Mouse (Mus musculus) v-Abl transformed pro-B cells (cell line): Measurements from ENCODE around the gene Tpst2.

Experiments used
- in situ Hi-C, 2 experiments: fragments of 400-800 bp; cut with MboI; formaldehyde crosslinking; loops; one replicate each; pipeline ENCODE4 v1.15.1; 2025; ENCODE audit not compliant: unreplicated experiment in 2 of 2

Tpst2 gene

DNA sequence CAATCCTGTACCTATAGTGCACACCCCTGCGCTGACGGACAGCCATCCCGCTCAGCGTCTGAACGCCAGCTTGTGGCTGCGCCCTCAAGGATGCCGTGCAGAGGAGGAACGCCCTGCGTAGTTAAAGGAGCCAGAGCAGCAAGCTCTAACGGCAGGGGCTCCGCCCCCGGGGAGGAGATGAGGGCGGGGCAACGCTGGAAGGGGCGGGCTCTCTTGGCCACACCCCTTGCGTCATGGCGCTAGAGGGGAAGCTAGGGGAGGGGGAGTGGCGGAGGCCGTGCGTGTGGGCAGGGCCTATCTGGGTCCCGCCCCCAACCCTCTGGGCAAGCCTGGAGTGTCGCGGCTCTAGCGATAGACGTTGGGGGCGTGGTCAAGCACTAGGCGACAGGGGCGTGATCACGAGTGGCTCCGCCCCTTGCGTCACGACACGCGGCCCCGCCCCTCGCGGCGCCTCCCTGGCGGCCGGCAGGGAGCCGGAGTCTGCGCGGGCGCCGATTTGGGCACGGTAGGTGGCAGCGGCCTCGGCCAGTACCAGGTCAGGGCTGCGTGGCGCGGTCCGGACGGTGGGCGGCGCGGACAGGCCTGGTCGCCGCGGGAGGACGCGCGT lies at the start of gene Tpst2:
TSS of gene Tpst2 (plus strand) at position 425 of the 607 bp plus-strand sequence.
- in situ Hi-C loops, result loop anchor here in 1 of 2 experiments (10.0 to 25.0 kb wide), 3 partner anchors 48 to 1511 kb away; partner anchors contain the start of gene Tfip11

DNA sequence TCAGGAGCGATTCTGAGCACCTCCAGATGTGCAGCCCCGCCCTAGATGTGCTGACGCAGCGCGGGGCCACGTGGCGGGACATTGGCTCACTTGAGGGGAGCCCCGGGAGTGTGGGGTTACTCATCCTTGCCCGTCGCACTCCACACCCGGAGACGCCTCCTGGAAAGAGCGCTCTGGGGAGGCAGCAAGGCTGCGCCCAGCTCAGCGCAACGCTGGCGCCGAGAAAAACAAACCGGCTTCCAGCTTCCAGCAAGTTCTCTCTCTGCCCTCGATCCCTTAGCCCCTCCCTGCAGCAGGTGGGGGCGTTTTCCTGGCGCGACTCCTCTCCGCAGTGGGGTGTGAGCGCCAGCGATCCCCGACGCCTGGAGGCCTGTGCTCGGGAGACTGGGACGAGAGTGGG lies 49.1 kb upstream of the Tpst2 start:
- in situ Hi-C loops, result no loop called here

GRCm38 (mm10) chr5:112227898-112228239 lies 48.6 kb upstream of the Tpst2 start:
- in situ Hi-C loops, result no loop called here

DNA sequence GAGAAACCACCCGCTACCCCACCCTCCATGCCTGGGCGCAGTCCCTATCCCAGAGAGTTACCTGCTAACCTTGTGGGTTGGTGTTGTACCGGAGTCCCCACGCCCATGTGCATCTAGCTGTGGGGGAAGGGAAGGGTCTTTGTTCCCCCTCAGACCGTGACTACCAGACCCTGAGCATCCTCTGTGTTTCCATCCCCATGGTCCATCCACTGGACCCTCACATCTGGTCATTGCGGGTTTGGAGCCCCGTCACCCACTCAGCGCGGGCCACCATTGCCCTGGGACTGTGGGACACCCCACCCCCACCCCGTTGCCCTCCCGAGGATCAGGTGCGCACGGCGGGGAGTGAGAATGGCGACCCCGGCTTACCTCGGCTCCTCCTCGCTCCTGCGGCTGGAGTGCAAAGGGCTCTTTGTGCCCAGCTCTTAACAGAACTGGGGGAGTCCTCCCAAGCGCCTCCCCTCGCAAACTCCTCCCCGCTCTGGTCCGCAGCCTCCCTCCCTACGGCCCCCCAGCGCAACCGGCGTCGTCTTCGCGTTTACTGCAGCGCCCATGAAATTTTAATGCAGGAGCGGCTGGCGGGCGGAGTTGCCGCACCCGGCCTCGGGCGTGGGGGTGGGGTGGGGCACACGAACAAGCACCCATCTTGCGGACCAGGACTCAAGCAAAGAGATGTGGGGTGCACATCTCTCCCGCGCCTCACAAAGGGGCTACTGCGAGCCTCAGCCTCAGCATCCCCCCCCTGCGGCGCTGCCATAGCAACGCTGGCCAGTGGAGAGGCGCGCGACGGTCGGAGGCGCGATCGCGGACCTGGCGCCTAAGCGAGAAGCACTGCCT lies 48.0 kb upstream of the Tpst2 start:
- in situ Hi-C loops, result no loop called here

- in situ Hi-C loops, result no loop called here
Observed at GRCm38 (mm10) chr5:112235806-112236205, 40.7 kb upstream of the Tpst2 start.

DNA sequence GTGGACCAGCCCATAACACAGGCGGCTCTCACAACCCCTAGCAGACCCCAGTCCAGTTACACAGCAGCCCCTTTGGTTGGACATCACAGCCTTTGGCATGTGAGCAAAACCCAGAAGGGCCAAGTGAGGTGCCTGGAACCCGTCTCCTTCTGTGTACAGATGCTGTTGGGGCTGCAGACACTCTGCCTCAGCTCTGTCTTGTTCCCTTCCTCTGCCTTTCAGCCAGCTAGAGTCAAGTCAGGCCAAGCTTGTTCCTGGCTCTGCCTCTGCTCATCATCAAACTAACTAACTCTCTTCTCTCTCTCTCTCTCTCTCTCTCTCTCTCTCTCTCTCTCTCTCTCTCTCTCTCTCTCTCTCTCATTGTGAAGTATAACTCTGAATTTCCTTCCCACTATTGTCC lies 39.9 kb upstream of the Tpst2 start:
- in situ Hi-C loops, result no loop called here

DNA sequence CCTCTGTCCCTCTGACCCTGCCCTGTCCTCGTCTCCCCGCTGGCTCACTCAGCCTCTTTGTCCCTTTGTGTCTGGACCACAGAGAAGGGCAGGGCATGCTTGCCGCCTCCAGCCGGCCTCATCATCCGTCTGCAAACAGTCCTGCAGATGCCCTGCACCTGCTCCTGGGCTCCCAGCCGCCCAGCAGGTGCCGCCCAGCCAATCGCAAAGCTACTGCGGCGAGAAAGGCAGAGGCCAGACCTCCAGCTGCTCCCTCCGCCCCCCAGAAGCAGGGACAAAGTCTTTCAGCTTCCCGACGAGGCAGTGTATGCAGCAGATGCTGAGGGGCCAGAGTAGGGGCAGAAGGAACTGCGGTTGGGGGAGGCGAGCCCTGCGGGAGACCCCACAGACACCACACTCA lies 39.1 kb upstream of the Tpst2 start:
- in situ Hi-C loops, result no loop called here

GRCm38 (mm10) chr5:112237866-112238570 lies 38.5 kb upstream of the Tpst2 start:
- in situ Hi-C loops, result no loop called here

GRCm38 (mm10) chr5:112238781-112239482 lies 37.6 kb upstream of the Tpst2 start:
- in situ Hi-C loops, result no loop called here

- in situ Hi-C loops, result loop anchor here (5.0 to 10.0 kb wide), 5 partner anchors 47 to 187 kb away; no protein-coding TSS in a partner anchor
Observed at GRCm38 (mm10) chr5:112240761-112241160, 35.7 kb upstream of the Tpst2 start.

- in situ Hi-C loops, result loop anchor here (5.0 to 10.0 kb wide), 5 partner anchors 45 to 185 kb away; no protein-coding TSS in a partner anchor
Observed at GRCm38 (mm10) chr5:112241849-112242248, 34.6 kb upstream of the Tpst2 start.

DNA sequence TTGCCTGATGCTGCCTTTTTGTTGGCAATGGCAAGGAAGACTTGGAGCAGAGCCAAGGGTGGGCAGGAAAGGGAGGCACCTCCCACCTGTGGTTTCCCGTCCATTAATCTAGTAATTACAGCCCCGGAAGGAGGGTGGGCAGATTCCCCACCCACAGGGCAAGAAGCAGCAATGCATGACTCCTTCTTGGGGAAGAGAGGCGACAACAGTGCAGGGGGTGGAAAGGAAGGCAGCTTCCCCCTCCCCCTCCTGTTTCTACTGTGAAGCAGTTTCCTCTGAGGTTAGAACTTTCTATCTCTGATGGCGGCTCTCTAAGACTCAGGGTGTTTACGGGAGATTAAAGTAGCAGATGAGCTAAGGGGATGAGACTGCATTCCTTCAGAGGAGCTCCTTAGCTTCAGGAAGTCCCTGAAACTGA lies 34.1 kb upstream of the Tpst2 start:
- in situ Hi-C loops, result loop anchor here (5.0 to 10.0 kb wide), 5 partner anchors 45 to 185 kb away; no protein-coding TSS in a partner anchor

DNA sequence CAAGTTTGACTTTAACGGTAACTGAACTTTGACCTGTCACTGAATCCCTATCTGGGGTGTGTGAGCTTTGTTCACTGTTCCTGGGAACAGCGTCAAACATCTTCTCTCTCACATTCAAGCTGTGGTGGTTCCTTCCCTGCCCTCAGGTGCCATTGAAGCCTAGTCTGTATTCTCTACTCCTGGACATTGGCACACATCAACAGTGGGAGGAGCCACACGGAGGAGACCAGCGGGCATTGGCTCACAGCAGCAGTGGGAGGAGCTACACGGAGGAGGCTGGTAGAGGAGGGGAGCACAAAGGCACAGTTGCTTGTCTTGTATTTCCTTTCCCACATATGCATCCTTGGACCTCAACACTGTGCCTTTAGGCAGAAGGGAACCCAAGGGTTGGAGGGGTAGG lies 33.5 kb upstream of the Tpst2 start:
- in situ Hi-C loops, result loop anchor here (5.0 to 10.0 kb wide), 5 partner anchors 44 to 184 kb away; no protein-coding TSS in a partner anchor

- in situ Hi-C loops, result loop anchor here (5.0 to 10.0 kb wide), 5 partner anchors 44 to 184 kb away; no protein-coding TSS in a partner anchor
Observed at GRCm38 (mm10) chr5:112243539-112244274, 32.8 kb upstream of the Tpst2 start.

DNA sequence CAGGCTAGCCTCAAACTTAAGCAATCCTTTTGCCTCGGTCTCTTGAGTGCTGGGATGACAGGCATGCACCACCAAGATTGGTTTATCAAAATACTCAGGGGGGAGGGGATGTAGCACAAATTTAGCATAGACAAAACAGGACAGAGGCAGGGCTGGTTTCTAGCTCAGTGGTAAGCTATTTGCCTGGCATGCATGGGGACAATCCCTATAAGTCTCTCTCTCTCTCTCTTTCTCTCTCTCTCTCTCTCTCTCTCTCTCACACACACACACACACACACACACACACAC lies 32.3 kb upstream of the Tpst2 start:
- in situ Hi-C loops, result loop anchor here (5.0 to 10.0 kb wide), 5 partner anchors 43 to 183 kb away; no protein-coding TSS in a partner anchor

GRCm38 (mm10) chr5:112244890-112245615 lies 31.4 kb upstream of the Tpst2 start:
- in situ Hi-C loops, result loop anchor here (5.0 to 10.0 kb wide), 5 partner anchors 42 to 182 kb away; no protein-coding TSS in a partner anchor

GRCm38 (mm10) chr5:112247399-112247798 lies 29.1 kb upstream of the Tpst2 start:
- in situ Hi-C loops, result loop anchor here in 1 of 2 experiments (10.0 kb wide), 1 partner anchor 177 kb away; no protein-coding TSS in a partner anchor

DNA sequence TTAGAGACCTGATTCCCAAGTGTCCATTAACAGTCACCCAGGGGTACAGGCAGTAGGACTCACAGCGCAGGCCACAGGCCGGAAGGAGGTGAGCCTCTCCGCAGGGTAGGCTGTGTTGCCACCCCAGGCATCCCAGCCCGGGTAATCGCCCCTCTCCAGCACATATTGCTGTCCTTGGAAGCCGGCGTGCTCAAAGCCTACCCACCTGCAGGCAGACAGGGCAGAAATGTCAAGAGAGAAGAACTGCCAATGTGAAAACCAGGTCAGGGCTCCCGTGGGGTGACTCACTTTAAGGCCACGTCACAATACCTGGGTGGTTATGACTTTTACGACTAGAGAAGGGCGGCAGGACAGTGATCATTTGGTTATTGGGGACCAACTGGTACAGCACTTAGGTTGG lies 27.4 kb upstream of the Tpst2 start:
- in situ Hi-C loops, result loop anchor here in 1 of 2 experiments (10.0 kb wide), 1 partner anchor 176 kb away; no protein-coding TSS in a partner anchor

DNA sequence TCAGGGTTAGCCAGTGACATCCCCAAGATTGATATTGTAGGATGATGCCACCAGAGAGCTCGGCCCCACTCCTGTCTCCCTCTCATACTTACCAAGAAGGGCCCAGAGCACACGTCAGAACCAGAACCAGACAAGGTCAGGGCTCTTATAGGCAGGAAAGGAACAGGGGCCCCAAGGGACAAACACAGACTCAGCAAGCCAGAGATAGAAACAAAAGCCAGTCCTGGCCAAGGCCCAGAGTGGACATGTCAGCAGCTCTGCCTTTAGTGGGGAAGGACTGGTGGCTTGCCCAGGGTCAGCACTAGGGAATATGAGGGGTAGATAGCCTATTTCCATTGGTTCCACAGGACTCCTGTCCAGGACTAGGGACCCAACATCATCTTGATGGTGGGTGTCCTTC lies 24.1 kb upstream of the Tpst2 start, which contains the start of gene Cryba4:
TSS of gene Cryba4 (minus strand) at position 119 of the 400 bp plus-strand sequence.
- in situ Hi-C loops, result loop anchor here in 1 of 2 experiments (25.0 kb wide), 2 partner anchors 885 to 1535 kb away; no protein-coding TSS in a partner anchor
